Mouse (Mus musculus): Measurements from ENCODE around the gene Fnip2. TPM values are rescaled to one million over a fixed set of nuclear protein-coding genes. Genes with fewer than 3 reads are reported as not detected.

Gene Fnip2
- polyA plus RNA-seq, 1 experiment from 2014 or later = 3.8 TPM

DNA sequence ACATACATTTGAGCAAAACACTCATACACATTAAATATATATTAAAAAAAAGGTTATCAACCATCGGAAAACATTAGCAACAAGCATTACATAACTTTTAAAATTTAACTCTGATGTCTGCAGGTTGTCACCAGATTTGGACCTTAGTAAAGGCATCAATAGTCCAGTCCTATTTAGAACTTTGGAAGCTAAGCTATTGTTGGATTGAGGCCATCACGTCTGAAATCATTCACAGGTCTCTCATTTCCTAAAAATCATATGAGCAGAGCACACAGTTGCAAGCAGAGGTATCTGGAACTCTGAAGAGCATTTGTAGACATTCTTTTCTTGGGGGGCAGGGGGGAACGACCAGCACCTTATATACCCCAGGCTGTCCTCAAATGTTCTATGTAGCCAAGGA, 28.5 kb downstream of the Fnip2 start:
- H3K4me1 ChIP-seq = peaks cover 5% of the 10 kb centered on the region
- H3K4me3 ChIP-seq (replicated peaks) = no peak overlapping the region
- 89% methylated on average over 3 of the region's 3 CpGs for WGBS
- H3K9ac ChIP-seq = no peak overlapping the region
- no peaks in the 10 kb centered on the region for H3K27me3 ChIP-seq
- no peak overlapping the region for H3K27ac ChIP-seq
- H3K36me3 ChIP-seq = no peaks in the 10 kb centered on the region
- no peak for ATAC-seq (replicated peaks; ENCODE audit: low FRiP score)
- no peaks in the 10 kb centered on the region for H3K9me3 ChIP-seq (replicated peaks)
- no peak overlapping the region for H3K4me2 ChIP-seq

DNA sequence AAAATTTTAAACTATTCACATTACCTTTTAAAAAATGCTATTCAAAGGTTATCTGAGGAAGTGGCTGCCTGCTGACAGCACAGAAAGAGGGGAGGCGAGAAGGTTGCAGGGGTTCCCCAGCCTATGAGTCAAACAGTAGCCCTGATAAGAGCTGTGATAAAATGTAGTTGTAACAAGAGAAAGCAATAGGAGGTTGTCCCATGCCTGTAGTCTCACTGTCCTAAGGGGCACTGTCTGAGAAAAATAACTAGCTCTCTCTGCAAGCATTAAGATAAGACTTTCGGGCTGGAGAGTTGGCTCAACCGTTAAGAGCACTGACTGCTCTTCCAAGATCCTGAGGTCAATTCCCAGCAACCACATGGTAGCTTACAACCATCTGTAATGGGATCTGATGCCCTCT, 29.3 kb downstream of the Fnip2 start:
- no peak overlapping the region for H3K9ac ChIP-seq
- no peak overlapping the region for H3K4me3 ChIP-seq (replicated peaks)
- no peak overlapping the region for H3K27ac ChIP-seq
- H3K9me3 ChIP-seq (replicated peaks) = no peaks in the 10 kb centered on the region
- no peaks in the 10 kb centered on the region for H3K36me3 ChIP-seq
- ATAC-seq (replicated peaks; ENCODE audit: low FRiP score) = no peak
- H3K4me2 ChIP-seq = no peak overlapping the region
- H3K4me1 ChIP-seq = peaks cover 5% of the 10 kb centered on the region
- WGBS = 86% methylated on average over 3 of the region's 3 CpGs
- H3K27me3 ChIP-seq = no peaks in the 10 kb centered on the region

DNA sequence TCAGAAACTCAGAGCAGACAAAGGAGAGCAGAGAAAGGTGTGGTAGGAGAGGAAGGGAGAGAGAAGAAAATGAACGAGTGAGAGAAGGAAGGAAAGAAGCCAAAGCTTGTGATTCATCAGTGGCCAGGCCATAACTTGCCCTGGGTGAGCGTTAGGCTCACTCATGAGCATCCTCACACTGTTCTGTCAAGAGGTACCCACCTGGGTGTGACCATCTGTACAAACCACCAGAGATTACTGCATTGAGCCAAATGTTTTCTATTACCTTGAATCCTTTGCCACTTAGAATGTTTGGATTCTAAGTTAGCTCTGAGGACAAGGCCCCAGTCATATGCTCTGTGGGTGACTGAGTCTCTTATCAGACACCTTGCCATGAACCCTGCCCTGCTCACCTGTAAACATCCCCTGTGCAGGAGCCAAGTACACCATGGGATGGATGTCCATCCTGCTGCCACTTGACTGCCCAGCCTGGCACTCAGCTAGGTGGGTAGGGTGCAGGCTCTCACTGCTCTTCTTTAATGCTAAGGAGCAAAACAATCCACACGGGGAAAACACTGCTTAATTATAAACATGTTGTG, 29.9 kb downstream of the Fnip2 start:
- Histone ChIP-seq H3K4me1 (peaks cover 2% of the 10 kb centered on the region), H3K27me3 (no peaks in the 10 kb centered on the region), H3K4me3 (replicated peaks) (no peak overlapping the region), H3K9ac (no peak overlapping the region), H3K27ac (no peak overlapping the region), H3K9me3 (replicated peaks) (no peaks in the 10 kb centered on the region), H3K4me2 (no peak overlapping the region), H3K36me3 (no peaks in the 10 kb centered on the region)
- 0 out of 2 replicates have a peak, but pooled peaks have one; percentile 4 for ATAC-seq (replicated peaks; ENCODE audit: low FRiP score)
- WGBS = 80% methylated on average over 3 of the region's 3 CpGs

DNA sequence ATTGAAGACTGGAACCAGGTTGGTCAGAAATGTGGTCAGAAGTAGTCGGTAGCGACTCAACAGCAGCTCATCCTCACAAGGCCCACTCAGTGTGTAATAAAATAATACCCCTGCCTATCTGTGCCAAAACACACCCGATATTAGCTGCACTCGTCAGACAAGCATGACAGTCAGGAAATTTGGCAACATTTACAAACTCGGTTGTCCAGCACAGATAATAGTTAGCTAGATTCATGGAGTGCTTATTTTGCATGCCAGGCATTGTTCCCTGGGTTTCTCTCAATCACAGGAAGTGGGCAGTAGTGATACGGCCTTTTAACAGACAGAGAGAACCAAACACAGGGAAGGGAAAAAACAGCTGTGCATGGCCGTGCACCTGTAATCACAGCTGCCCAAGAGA, 30.6 kb downstream of the Fnip2 start:
- Histone ChIP-seq H3K36me3 (no peaks in the 10 kb centered on the region), H3K9me3 (replicated peaks) (no peaks in the 10 kb centered on the region), H3K4me2 (no peak overlapping the region), H3K4me1 (no peaks in the 10 kb centered on the region), H3K27me3 (no peaks in the 10 kb centered on the region), H3K4me3 (replicated peaks) (no peak overlapping the region), H3K9ac (no peak overlapping the region), H3K27ac (no peak overlapping the region)
- WGBS = 88% methylated on average over 7 of the region's 7 CpGs
- no peak for ATAC-seq (replicated peaks; ENCODE audit: low FRiP score)

DNA sequence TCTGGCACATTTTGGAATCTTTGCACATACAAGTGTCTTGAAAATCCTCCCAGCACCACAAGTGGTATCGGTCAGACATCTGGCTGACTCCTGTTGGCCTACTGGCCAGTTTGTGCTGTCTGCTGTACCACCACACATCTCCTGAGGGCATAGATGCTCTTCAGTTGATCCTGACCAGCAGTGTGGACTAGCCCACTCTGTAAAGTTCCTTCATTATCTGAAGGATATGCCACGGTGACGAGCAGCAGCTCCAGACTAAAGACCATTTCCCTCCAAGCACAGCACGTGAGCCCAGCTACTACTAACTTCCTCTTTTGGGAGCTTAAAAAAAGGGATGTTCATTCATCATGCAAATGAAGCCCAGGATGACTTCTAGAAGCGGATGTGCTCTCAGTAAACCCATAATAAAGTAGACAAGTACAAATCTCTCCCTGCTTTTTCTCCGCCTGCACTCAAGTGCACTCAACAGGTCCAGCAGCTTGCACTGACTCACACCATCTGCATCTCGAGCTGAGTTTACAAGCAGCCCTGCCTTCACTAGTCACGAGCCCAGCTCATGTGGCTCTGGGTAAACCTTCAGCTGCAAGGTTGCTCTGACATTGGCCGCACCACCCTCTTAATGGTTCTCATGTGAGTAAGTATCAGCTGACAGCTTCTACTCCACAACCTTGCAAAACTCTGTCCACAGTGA, 35.9 kb downstream of the Fnip2 start:
- Histone ChIP-seq H3K4me1 (no peaks in the 10 kb centered on the region), H3K9ac (no peak overlapping the region), H3K27ac (no peak overlapping the region), H3K4me2 (no peak overlapping the region), H3K9me3 (replicated peaks) (no peaks in the 10 kb centered on the region), H3K27me3 (no peaks in the 10 kb centered on the region), H3K4me3 (replicated peaks) (no peak overlapping the region), H3K36me3 (no peaks in the 10 kb centered on the region)
- ATAC-seq (replicated peaks; ENCODE audit: low FRiP score) = no peak
- 62% methylated on average over 9 of the region's 9 CpGs for WGBS

DNA sequence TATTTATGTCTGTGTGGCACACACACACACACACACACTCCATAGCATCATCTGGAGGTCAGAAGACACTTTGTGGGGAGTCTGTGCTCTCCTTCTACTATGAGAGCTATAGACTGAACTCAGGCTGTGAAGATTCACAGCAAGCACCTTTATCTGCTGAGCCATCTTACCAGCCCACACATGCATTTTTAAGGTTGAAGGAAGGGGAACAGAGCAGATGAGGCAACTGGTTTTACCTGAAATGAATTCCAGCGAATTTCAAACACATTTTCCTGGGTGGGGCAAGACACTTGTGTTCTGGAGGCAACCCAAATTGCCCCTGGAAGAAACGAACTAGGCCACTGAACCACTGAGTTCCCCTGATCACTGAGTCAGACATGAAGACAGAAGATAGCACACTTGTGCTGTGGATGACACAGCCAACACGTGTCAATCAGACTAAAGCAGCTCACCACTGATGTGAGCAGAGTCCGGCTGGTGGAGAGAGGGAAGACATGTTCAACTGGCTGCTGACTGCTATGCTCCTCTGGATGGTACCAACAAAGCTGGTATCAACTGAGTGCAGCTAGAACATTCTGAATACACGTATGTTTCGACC, 38.0 kb downstream of the Fnip2 start:
- no peak overlapping the region for H3K4me2 ChIP-seq
- H3K27ac ChIP-seq = no peak overlapping the region
- no peak overlapping the region for H3K4me3 ChIP-seq (replicated peaks)
- H3K36me3 ChIP-seq = no peaks in the 10 kb centered on the region
- peaks cover 7% of the 10 kb centered on the region; the same call in 1 of the 2 replicates for H3K4me1 ChIP-seq
- H3K27me3 ChIP-seq = no peaks in the 10 kb centered on the region
- WGBS = 85% methylated on average over 6 of the region's 6 CpGs
- H3K9me3 ChIP-seq (replicated peaks) = no peaks in the 10 kb centered on the region
- no peak for ATAC-seq (replicated peaks; ENCODE audit: low FRiP score)
- no peak overlapping the region for H3K9ac ChIP-seq

DNA sequence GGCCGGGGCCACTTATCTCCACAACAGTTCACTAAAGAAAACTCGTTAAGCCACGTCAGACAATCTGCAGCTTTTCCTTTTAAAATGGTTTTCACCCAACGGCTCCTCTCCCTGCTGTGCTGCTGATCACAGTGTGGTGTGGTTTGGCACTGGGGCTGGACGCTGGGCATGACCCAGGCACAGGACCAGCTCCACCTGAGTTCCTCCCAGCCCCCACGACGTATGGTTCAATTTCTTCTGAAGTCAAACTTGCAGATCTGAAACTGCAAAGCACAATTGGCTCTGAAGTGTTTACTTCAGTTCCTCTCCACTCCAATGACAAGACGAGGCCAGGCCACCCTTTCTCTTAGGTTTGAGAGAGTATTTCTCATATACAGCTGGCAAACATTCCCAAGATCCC, 39.1 kb downstream of the Fnip2 start:
- Histone ChIP-seq H3K27ac (no peak overlapping the region), H3K9ac (no peak overlapping the region), H3K27me3 (no peaks in the 10 kb centered on the region), H3K4me2 (no peak overlapping the region), H3K4me1 (peaks cover 7% of the 10 kb centered on the region; the same call in 1 of the 2 replicates), H3K4me3 (replicated peaks) (no peak overlapping the region), H3K36me3 (no peaks in the 10 kb centered on the region), H3K9me3 (replicated peaks) (no peaks in the 10 kb centered on the region)
- no peak for ATAC-seq (replicated peaks; ENCODE audit: low FRiP score)
- WGBS = 67% methylated on average over 8 of the region's 8 CpGs

DNA sequence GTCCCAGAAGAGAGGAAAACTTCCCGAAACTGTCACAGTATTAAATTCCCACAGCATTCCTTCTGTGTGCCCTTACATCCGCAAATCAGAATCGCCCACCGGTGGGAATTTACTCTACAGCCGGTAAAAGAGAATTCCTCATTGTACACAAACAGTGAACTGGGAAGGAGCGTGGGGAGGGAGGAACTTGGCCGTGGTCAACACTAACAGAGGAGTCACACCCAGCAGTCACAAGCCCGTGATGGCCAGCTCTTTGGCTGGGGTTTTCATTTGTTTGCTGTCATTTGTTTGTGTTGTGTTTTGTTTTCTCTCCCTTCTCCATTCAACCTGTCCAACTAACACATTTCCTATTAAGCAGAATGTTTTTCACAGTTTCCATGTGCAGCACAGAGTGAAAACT, 39.7 kb downstream of the Fnip2 start:
- H3K27ac ChIP-seq = no peak overlapping the region
- no peak overlapping the region for H3K4me3 ChIP-seq (replicated peaks)
- WGBS = 63% methylated on average over 8 of the region's 8 CpGs
- H3K9me3 ChIP-seq (replicated peaks) = no peaks in the 10 kb centered on the region
- H3K27me3 ChIP-seq = no peaks in the 10 kb centered on the region
- no peak overlapping the region for H3K9ac ChIP-seq
- no peak for ATAC-seq (replicated peaks; ENCODE audit: low FRiP score)
- peaks cover 7% of the 10 kb centered on the region; the same call in 1 of the 2 replicates for H3K4me1 ChIP-seq
- no peaks in the 10 kb centered on the region for H3K36me3 ChIP-seq
- H3K4me2 ChIP-seq = no peak overlapping the region

DNA sequence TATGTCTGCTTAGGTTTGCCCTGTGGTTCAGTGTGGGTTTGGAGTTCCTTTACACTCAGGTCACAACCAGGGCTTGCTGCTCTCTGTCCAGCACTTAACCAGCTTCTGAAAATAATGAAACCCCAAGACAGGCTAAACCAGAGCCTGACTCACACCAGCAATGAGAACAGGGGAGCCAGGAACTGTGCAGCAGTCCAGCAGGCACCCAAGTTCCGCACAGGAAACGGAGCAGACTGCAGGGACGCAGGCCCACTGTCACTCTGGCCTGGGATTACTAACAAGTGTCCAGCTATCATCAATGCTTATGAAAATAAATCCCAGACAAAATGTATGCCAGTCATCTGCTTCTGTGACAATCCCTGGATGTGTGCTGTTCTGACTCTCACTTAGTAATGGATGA, 40.1 kb downstream of the Fnip2 start:
- WGBS = 84% methylated on average over 3 of the region's 3 CpGs
- Histone ChIP-seq H3K9me3 (replicated peaks) (no peaks in the 10 kb centered on the region), H3K9ac (no peak overlapping the region), H3K4me1 (peaks cover 7% of the 10 kb centered on the region; the same call in 1 of the 2 replicates), H3K4me2 (no peak overlapping the region), H3K27ac (no peak overlapping the region), H3K4me3 (replicated peaks) (no peak overlapping the region), H3K36me3 (no peaks in the 10 kb centered on the region), H3K27me3 (no peaks in the 10 kb centered on the region)
- ATAC-seq (replicated peaks; ENCODE audit: low FRiP score) = no peak

DNA sequence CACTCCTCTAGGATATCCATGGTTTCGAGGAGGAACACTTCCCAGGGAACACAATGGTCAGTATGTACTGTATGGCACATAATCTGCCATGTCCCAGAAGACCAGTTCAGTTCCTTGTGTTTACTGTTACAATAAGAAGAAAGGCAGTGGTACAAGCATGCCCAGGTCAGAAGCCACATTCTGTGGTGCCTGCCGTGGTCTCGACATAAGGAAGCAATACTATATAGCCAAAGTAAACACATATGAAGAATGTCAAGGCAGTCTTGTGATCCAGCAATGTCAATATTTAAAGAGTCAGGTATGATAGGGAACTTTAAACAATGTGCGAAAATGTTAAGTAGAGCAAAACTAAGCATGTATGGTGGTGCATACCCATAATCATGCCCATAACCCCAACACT, 44.2 kb downstream of the Fnip2 start:
- H3K4me1 ChIP-seq = peaks cover 27% of the 10 kb centered on the region
- H3K27me3 ChIP-seq = no peaks in the 10 kb centered on the region
- H3K4me2 ChIP-seq = no peak overlapping the region
- WGBS = 82% methylated on average over 4 of the region's 4 CpGs
- H3K9ac ChIP-seq = no peak overlapping the region
- H3K27ac ChIP-seq = no peak overlapping the region
- H3K9me3 ChIP-seq (replicated peaks) = no peaks in the 10 kb centered on the region
- no peak for ATAC-seq (replicated peaks; ENCODE audit: low FRiP score)
- H3K4me3 ChIP-seq (replicated peaks) = no peak overlapping the region
- H3K36me3 ChIP-seq = no peaks in the 10 kb centered on the region

DNA sequence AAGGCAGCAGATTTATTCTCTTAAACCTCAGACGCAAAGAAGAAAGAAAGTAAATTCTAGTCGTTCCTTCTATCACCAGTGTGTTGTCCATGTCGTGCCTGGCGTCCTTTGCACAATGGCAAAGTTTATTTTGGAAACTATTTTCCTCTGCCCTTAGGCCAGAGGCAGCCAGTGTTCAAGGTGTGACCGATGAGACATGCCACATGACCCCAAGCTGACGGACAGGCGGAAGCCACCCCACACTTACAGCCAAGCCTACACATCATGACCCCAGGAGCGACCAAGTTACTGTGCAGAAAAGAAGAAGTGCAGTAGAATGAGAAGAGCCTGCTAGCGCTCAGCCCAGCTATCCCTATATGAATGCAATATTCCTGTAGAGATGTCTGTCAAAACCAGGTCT, 47.7 kb downstream of the Fnip2 start:
- no peak for ATAC-seq (replicated peaks; ENCODE audit: low FRiP score)
- Histone ChIP-seq H3K36me3 (peaks cover 3% of the 10 kb centered on the region; the same call in 1 of the 2 replicates), H3K4me3 (replicated peaks) (no peak overlapping the region), H3K4me2 (no peak overlapping the region), H3K27ac (peak overlapping the region; percentile 69; the same call in 1 of the 2 replicates), H3K9ac (no peak overlapping the region), H3K27me3 (no peaks in the 10 kb centered on the region), H3K4me1 (peaks cover 33% of the 10 kb centered on the region), H3K9me3 (replicated peaks) (no peaks in the 10 kb centered on the region)
- WGBS = 46% methylated on average over 9 of the region's 9 CpGs

DNA sequence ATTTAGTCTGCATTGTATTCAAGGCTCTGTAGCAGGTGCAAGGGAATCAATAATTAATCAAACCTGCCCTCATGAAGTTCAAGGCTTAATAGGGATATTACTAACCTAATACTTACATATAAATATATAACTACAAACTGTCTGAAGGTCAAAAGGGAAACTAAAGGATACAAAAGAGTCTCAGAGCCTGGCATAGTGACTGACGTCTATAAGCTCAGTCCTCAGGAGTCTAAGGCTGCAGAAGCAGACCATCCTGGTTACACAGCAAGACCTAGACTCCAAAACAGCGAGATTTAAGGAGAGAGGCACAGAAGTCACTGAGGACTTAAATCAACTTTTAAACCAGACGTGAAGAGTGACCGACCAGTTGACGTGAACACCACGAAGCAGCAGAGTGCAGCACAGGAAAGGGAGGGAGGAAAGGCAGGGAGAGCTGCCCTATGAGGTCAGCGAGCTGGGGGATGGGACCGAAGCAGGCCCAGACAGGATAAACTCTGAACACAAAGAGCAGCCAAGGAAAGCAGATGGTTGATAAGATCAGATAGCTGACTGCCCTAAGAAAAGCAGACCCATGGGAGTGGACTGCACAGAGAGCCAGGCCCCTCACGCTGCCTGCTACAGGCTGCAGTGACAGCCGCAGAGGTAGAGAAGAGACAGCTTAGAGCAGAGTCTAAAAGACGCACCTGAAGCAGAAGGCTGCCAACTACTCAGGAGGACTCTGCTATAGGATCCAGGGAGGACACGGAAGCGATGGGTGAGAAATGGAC, 48.7 kb downstream of the Fnip2 start:
- WGBS = 14% methylated on average over 13 of the region's 13 CpGs
- no peaks in the 10 kb centered on the region for H3K27me3 ChIP-seq
- H3K4me2 ChIP-seq = peak overlapping the region; percentile 38
- H3K9me3 ChIP-seq (replicated peaks) = no peaks in the 10 kb centered on the region
- H3K36me3 ChIP-seq = peaks cover 10% of the 10 kb centered on the region; the same call in 1 of the 2 replicates
- peak; percentile 90 for ATAC-seq (replicated peaks; ENCODE audit: low FRiP score)
- H3K27ac ChIP-seq = peak overlapping the region; percentile 69
- peaks cover 32% of the 10 kb centered on the region for H3K4me1 ChIP-seq
- H3K9ac ChIP-seq = peak overlapping the region; percentile 25; the same call in 1 of the 2 replicates
- no peak overlapping the region for H3K4me3 ChIP-seq (replicated peaks)

All from kidney, embryonic 15.5 days (tissue).